Mouse (Mus musculus): ENCODE data around the gene Cst3. TPM values are rescaled to one million over a fixed set of nuclear protein-coding genes. Genes with fewer than 3 reads are reported as not detected.
A peak's percentile ranks its signal among the peaks of the same experiment; 100 is the strongest.

Gene Cst3
- 533 and 548 TPM in 2 replicates for polyA plus RNA-seq (2014; fragmentation: Nextera tagmentation; extraction: Ambion mirVana)

- Histone ChIP-seq H3K9me3 (ENCODE audit: control insufficient read depth, low read depth, low read length) (no peaks in the 10 kb centered on the region), H3K36me3 (ENCODE audit: control insufficient read depth, insufficient read depth, low read length) (peaks cover 15% of the 10 kb centered on the region)
- under 1% methylated on average over 17 of the region's 19 CpGs for WGBS
Observed at GRCm38 (mm10) chr2:148875335-148875811, at the start of gene Cst3. TSS of gene Cst3 (minus strand) at chr2:148875692.

GRCm38 (mm10) chr2:148902286-148902685, 26.8 kb upstream of the Cst3 start:
- H3K4me3 ChIP-seq (ENCODE audit: low read depth, low read length), result no peak overlapping the region
- H3K27me3 ChIP-seq (ENCODE audit: control insufficient read depth, insufficient read depth, low read length), result no peaks in the 10 kb centered on the region
- 5% methylated on average over 5 of the region's 5 CpGs for WGBS
- no peaks in the 10 kb centered on the region for H3K9me3 ChIP-seq (ENCODE audit: control insufficient read depth, low read depth, low read length)
- ATAC-seq (ENCODE audit: insufficient number of reproducible peaks, insufficient read depth, low FRiP score, low read depth), result peak; percentile 81; the same call in 1 of the 2 replicates
- no peak overlapping the region for H3K9ac ChIP-seq (replicated peaks; ENCODE audit: low read depth, low read length)
- no peaks in the 10 kb centered on the region for H3K36me3 ChIP-seq (ENCODE audit: control insufficient read depth, insufficient read depth, low read length)
- H3K27ac ChIP-seq (ENCODE audit: low read length), result no peak overlapping the region
- H3K4me2 ChIP-seq (replicated peaks; ENCODE audit: low read depth, low read length), result no peak overlapping the region; the same call in 1 of the 2 replicates
- H3K4me1 ChIP-seq (ENCODE audit: control insufficient read depth, insufficient read depth, low read length), result no peaks in the 10 kb centered on the region

More at GRCm38 (mm10) chr2:148875335-148875811, at the start of gene Cst3:
- peak within 1 kb of the TSS; percentile 77 for H3K4me2 ChIP-seq (replicated peaks; ENCODE audit: low read depth, low read length)
- ATAC-seq (ENCODE audit: insufficient number of reproducible peaks, insufficient read depth, low FRiP score, low read depth), result peak; percentile 94
- no peaks in the 10 kb centered on the region for H3K27me3 ChIP-seq (ENCODE audit: control insufficient read depth, insufficient read depth, low read length)
- H3K9ac ChIP-seq (replicated peaks; ENCODE audit: low read depth, low read length), result peak within 1 kb of the TSS; percentile 66
- peak within 1 kb of the TSS; percentile 92 for H3K27ac ChIP-seq (ENCODE audit: low read length)
- peak within 1 kb of the TSS; percentile 88 for H3K4me3 ChIP-seq (ENCODE audit: low read depth, low read length)
- peaks cover 30% of the 10 kb centered on the region for H3K4me1 ChIP-seq (ENCODE audit: control insufficient read depth, insufficient read depth, low read length)

GRCm38 (mm10) chr2:148900305-148900704, 24.8 kb upstream of the Cst3 start:
- Histone ChIP-seq H3K4me2 (replicated peaks; ENCODE audit: low read depth, low read length) (no peak overlapping the region), H3K4me1 (ENCODE audit: control insufficient read depth, insufficient read depth, low read length) (no peaks in the 10 kb centered on the region), H3K27ac (ENCODE audit: low read length) (no peak overlapping the region), H3K36me3 (ENCODE audit: control insufficient read depth, insufficient read depth, low read length) (no peaks in the 10 kb centered on the region), H3K9me3 (ENCODE audit: control insufficient read depth, low read depth, low read length) (no peaks in the 10 kb centered on the region), H3K9ac (replicated peaks; ENCODE audit: low read depth, low read length) (no peak overlapping the region), H3K4me3 (ENCODE audit: low read depth, low read length) (no peak overlapping the region), H3K27me3 (ENCODE audit: control insufficient read depth, insufficient read depth, low read length) (no peaks in the 10 kb centered on the region)
- 63% methylated on average over 4 of the region's 4 CpGs for WGBS
- no peak for ATAC-seq (ENCODE audit: insufficient number of reproducible peaks, insufficient read depth, low FRiP score, low read depth)

- no peaks in the 10 kb centered on the region for H3K4me1 ChIP-seq (ENCODE audit: control insufficient read depth, insufficient read depth, low read length)
- H3K9ac ChIP-seq (replicated peaks; ENCODE audit: low read depth, low read length), result no peak overlapping the region
- no peak overlapping the region for H3K4me2 ChIP-seq (replicated peaks; ENCODE audit: low read depth, low read length)
- ATAC-seq (ENCODE audit: insufficient number of reproducible peaks, insufficient read depth, low FRiP score, low read depth), result no peak
- 71% methylated on average over 1 of the region's 1 CpGs for WGBS
- no peak overlapping the region for H3K4me3 ChIP-seq (ENCODE audit: low read depth, low read length)
- H3K36me3 ChIP-seq (ENCODE audit: control insufficient read depth, insufficient read depth, low read length), result no peaks in the 10 kb centered on the region
- H3K9me3 ChIP-seq (ENCODE audit: control insufficient read depth, low read depth, low read length), result no peaks in the 10 kb centered on the region
- no peak overlapping the region for H3K27ac ChIP-seq (ENCODE audit: low read length)
- no peaks in the 10 kb centered on the region for H3K27me3 ChIP-seq (ENCODE audit: control insufficient read depth, insufficient read depth, low read length)
Observed at GRCm38 (mm10) chr2:148896219-148896618, 20.7 kb upstream of the Cst3 start.

- no peak overlapping the region for H3K9ac ChIP-seq (replicated peaks; ENCODE audit: low read depth, low read length)
- H3K9me3 ChIP-seq (ENCODE audit: control insufficient read depth, low read depth, low read length), result no peaks in the 10 kb centered on the region
- no peak overlapping the region for H3K27ac ChIP-seq (ENCODE audit: low read length)
- H3K4me3 ChIP-seq (ENCODE audit: low read depth, low read length), result no peak overlapping the region
- H3K36me3 ChIP-seq (ENCODE audit: control insufficient read depth, insufficient read depth, low read length), result no peaks in the 10 kb centered on the region
- no peak for ATAC-seq (ENCODE audit: insufficient number of reproducible peaks, insufficient read depth, low FRiP score, low read depth)
- H3K27me3 ChIP-seq (ENCODE audit: control insufficient read depth, insufficient read depth, low read length), result no peaks in the 10 kb centered on the region
- H3K4me2 ChIP-seq (replicated peaks; ENCODE audit: low read depth, low read length), result no peak overlapping the region
- no peaks in the 10 kb centered on the region for H3K4me1 ChIP-seq (ENCODE audit: control insufficient read depth, insufficient read depth, low read length)
Observed at GRCm38 (mm10) chr2:148893107-148893506, 17.6 kb upstream of the Cst3 start.

GRCm38 (mm10) chr2:148890021-148890851, 14.7 kb upstream of the Cst3 start:
- Histone ChIP-seq H3K27me3 (ENCODE audit: control insufficient read depth, insufficient read depth, low read length) (no peaks in the 10 kb centered on the region), H3K4me1 (ENCODE audit: control insufficient read depth, insufficient read depth, low read length) (no peaks in the 10 kb centered on the region), H3K36me3 (ENCODE audit: control insufficient read depth, insufficient read depth, low read length) (no peaks in the 10 kb centered on the region), H3K4me2 (replicated peaks; ENCODE audit: low read depth, low read length) (no peak overlapping the region), H3K27ac (ENCODE audit: low read length) (no peak overlapping the region), H3K4me3 (ENCODE audit: low read depth, low read length) (no peak overlapping the region), H3K9ac (replicated peaks; ENCODE audit: low read depth, low read length) (no peak overlapping the region), H3K9me3 (ENCODE audit: control insufficient read depth, low read depth, low read length) (no peaks in the 10 kb centered on the region)
- no peak for ATAC-seq (ENCODE audit: insufficient number of reproducible peaks, insufficient read depth, low FRiP score, low read depth)
- 61% methylated on average over 5 of the region's 5 CpGs for WGBS

- no peak overlapping the region for H3K9ac ChIP-seq (replicated peaks; ENCODE audit: low read depth, low read length)
- H3K4me2 ChIP-seq (replicated peaks; ENCODE audit: low read depth, low read length), result no peak overlapping the region
- no peak overlapping the region for H3K4me3 ChIP-seq (ENCODE audit: low read depth, low read length)
- no peak for ATAC-seq (ENCODE audit: insufficient number of reproducible peaks, insufficient read depth, low FRiP score, low read depth)
- H3K9me3 ChIP-seq (ENCODE audit: control insufficient read depth, low read depth, low read length), result no peaks in the 10 kb centered on the region
- no peaks in the 10 kb centered on the region for H3K27me3 ChIP-seq (ENCODE audit: control insufficient read depth, insufficient read depth, low read length)
- 62% methylated on average over 3 of the region's 3 CpGs for WGBS
- H3K4me1 ChIP-seq (ENCODE audit: control insufficient read depth, insufficient read depth, low read length), result no peaks in the 10 kb centered on the region
- H3K36me3 ChIP-seq (ENCODE audit: control insufficient read depth, insufficient read depth, low read length), result no peaks in the 10 kb centered on the region
- no peak overlapping the region for H3K27ac ChIP-seq (ENCODE audit: low read length)
Observed at GRCm38 (mm10) chr2:148889331-148890010, 14.0 kb upstream of the Cst3 start.

- Histone ChIP-seq H3K27me3 (ENCODE audit: control insufficient read depth, insufficient read depth, low read length) (no peaks in the 10 kb centered on the region), H3K4me1 (ENCODE audit: control insufficient read depth, insufficient read depth, low read length) (no peaks in the 10 kb centered on the region), H3K4me3 (ENCODE audit: low read depth, low read length) (no peak overlapping the region), H3K27ac (ENCODE audit: low read length) (no peak overlapping the region), H3K4me2 (replicated peaks; ENCODE audit: low read depth, low read length) (no peak overlapping the region), H3K9ac (replicated peaks; ENCODE audit: low read depth, low read length) (no peak overlapping the region), H3K9me3 (ENCODE audit: control insufficient read depth, low read depth, low read length) (no peaks in the 10 kb centered on the region), H3K36me3 (ENCODE audit: control insufficient read depth, insufficient read depth, low read length) (no peaks in the 10 kb centered on the region)
- ATAC-seq (ENCODE audit: insufficient number of reproducible peaks, insufficient read depth, low FRiP score, low read depth), result no peak
- 74% methylated on average over 3 of the region's 3 CpGs for WGBS
Observed at GRCm38 (mm10) chr2:148888872-148889271, 13.4 kb upstream of the Cst3 start.
